Mouse (Mus musculus) spleen, postnatal 10 days (tissue): Measurements from ENCODE around the gene Dhrs4.
A peak's percentile ranks its signal among the peaks of the same experiment; 100 is the strongest.

Source experiments
- DNase-seq, 2 experiments: peaks; one replicate each; pipeline ENCODE4 v3.0.0; 2021 to 2022; ENCODE audit warnings: low spot score in 2 of 2

Gene Dhrs4

DNA sequence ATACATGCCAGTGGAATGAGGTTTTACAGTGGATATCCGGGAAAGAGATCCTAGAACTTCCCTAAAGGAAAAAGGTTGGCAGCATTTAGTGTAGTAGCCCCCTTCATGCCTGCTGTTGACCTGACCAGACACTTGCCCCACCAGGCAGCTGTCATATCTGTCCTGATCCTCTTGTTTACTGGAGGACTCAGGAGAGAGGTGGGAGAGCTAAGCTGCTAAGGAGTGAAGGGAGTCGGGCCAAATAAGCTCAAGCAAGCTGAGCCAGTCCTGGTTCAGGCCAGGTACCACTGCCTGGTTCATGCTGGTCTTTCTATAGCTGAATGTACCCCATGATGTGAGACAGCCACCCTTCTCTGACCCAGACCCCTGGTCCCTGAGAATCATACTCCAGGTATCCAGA, 48.1 kb downstream of the Dhrs4 start:
- DNase-seq, result no peak

DNA sequence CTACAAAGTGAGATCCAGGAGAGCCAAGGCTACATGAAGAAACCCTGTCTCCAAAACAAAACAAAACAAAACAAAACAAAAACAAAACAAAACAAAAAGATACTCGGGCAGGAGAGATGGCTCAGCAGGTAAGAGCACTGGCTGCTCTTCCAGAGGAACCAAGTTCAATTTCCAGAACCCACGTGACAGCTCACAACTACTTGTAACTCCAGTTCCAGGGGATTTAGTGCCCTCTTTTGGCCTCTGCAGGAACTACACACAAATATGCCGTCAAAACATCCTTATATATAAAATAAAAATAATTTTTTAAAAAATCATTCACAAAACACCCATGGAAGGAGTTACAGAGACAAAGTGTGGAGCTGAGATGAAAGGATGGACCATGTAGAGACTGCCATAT, 49.4 kb downstream of the Dhrs4 start:
- DNase-seq, result peak in 1 of 2 experiments; percentile 57

- peak; percentile 50 to 75 for DNase-seq
These were observed 57.7 kb downstream of the Dhrs4 start for GRCm38 (mm10) chr14:55536116-55536745.
